ENCODE assay signal across 9 mouse cellular contexts in genomic region chr11:61484613-61485540, GRCm38 (mm10). TPM values are rescaled to one million over a fixed set of nuclear protein-coding genes. Genes with fewer than 3 reads are reported as not detected.
DNase-seq lines count a peak whose midpoint lies in the region; ATAC-seq lines count a peak whose summit lies in the region.
"Had no signal": no experiment of that assay in that cellular context is flagged by ENCODE, and none has a peak within 500 bp of the region (broad histone marks: within the 10 kb centered on the region; RNA-seq: fewer than 3 reads in every experiment).

TSS of gene Mfap4 (plus strand) at chr11:61485431.

- H3K27me3 ChIP-seq in hindbrain, embryonic 13.5 days, result no peaks in the 10 kb centered on the region
- no peaks in the 10 kb centered on the region for H3K27me3 ChIP-seq in limb, embryonic 12.5 days
- H3K27me3 ChIP-seq in neural tube, embryonic 14.5 days (ENCODE audit: control insufficient read depth, insufficient read depth, low read length), result no peaks in the 10 kb centered on the region

- ATAC-seq in hindbrain, embryonic 13.5 days (ENCODE audit: low FRiP score), result peak; percentile 78
- ATAC-seq in limb, embryonic 12.5 days (ENCODE audit: insufficient number of reproducible peaks, insufficient read depth, low FRiP score, low TSS enrichment, low read depth), result peak; percentile 95
- ATAC-seq in neural tube, embryonic 14.5 days (ENCODE audit: low read depth), result peak; percentile 70

- H3K4me2 ChIP-seq in hindbrain, embryonic 13.5 days, result peak within 1 kb of the TSS; percentile 44
- peak within 1 kb of the TSS; percentile 68 for H3K4me2 ChIP-seq in limb, embryonic 12.5 days
- peak within 1 kb of the TSS; percentile 29; the same call in 1 of the 2 replicates for H3K4me2 ChIP-seq in neural tube, embryonic 14.5 days (ENCODE audit: low read depth, low read length)

- H3K27ac ChIP-seq in hindbrain, embryonic 13.5 days, result peak within 1 kb of the TSS; percentile 94
- peak within 1 kb of the TSS; percentile 100 for H3K27ac ChIP-seq in limb, embryonic 12.5 days
- H3K27ac ChIP-seq in neural tube, embryonic 14.5 days (ENCODE audit: low read depth, low read length), result peak within 1 kb of the TSS; percentile 74

- DNase-seq in adrenal gland, postnatal 10 days, result no peak
- no peak for DNase-seq in adrenal gland, postnatal 25 days
- peak; percentile 68 for DNase-seq in cerebellum, adult 8-10 months
- peak; percentile 61 to 64 for DNase-seq in frontal cortex, postnatal 10 days (ENCODE audit: low spot score in 2 of 2)
- no peak for DNase-seq in thymus, postnatal 25 days

- H3K4me3 ChIP-seq in hindbrain, embryonic 13.5 days, result peak within 1 kb of the TSS; percentile 23
- peak within 1 kb of the TSS; percentile 43 for H3K4me3 ChIP-seq in limb, embryonic 12.5 days (replicated peaks)
- 0 out of 2 replicates have a peak within 1 kb of the TSS, but pooled peaks have one; percentile 2 for H3K4me3 ChIP-seq in neural tube, embryonic 14.5 days (ENCODE audit: low read depth, low read length)

- no peaks in the 10 kb centered on the region for H3K9me3 ChIP-seq in hindbrain, embryonic 13.5 days
- no peaks in the 10 kb centered on the region for H3K9me3 ChIP-seq in limb, embryonic 12.5 days
- H3K9me3 ChIP-seq in neural tube, embryonic 14.5 days (ENCODE audit: control insufficient read depth, low read length), result no peaks in the 10 kb centered on the region

- H3K36me3 ChIP-seq in hindbrain, embryonic 13.5 days, result peaks cover 26% of the 10 kb centered on the region
- peaks cover 35% of the 10 kb centered on the region for H3K36me3 ChIP-seq in limb, embryonic 12.5 days
- H3K36me3 ChIP-seq in neural tube, embryonic 14.5 days (ENCODE audit: control insufficient read depth, insufficient read depth, low read length), result peaks cover 15% of the 10 kb centered on the region

- peak within 1 kb of the TSS; percentile 59 for H3K9ac ChIP-seq in hindbrain, embryonic 13.5 days
- H3K9ac ChIP-seq in limb, embryonic 12.5 days (replicated peaks), result peak within 1 kb of the TSS; percentile 56
- peak within 1 kb of the TSS; percentile 30; the same call in 1 of the 2 replicates for H3K9ac ChIP-seq in neural tube, embryonic 14.5 days (replicated peaks; ENCODE audit: low read depth, low read length)

- WGBS in hindbrain, embryonic 13.5 days, result 4% methylated on average over 20 of the region's 20 CpGs
- 6% methylated on average over 20 of the region's 20 CpGs for WGBS in limb, embryonic 12.5 days
- 8% methylated on average over 19 of the region's 20 CpGs for WGBS in neural tube, embryonic 14.5 days

- H3K4me1 ChIP-seq in hindbrain, embryonic 13.5 days (replicated peaks), result peaks cover 66% of the 10 kb centered on the region
- H3K4me1 ChIP-seq in limb, embryonic 12.5 days (replicated peaks), result peaks cover 60% of the 10 kb centered on the region
- peaks cover 20% of the 10 kb centered on the region for H3K4me1 ChIP-seq in neural tube, embryonic 14.5 days (ENCODE audit: control insufficient read depth, insufficient read depth, low read length)

RNA-seq across cellular contexts. Expression of gene Mfap4, which starts in this region (rescaled TPM):
- 10 to 100 TPM; 61.8 to 75.9 TPM for total RNA-seq in adrenal gland, postnatal 10 days (2021)
- 3.5 and 4.2 TPM in 2 replicates for total RNA-seq in adrenal gland, postnatal 25 days (2021)
- polyA plus RNA-seq in hindbrain, embryonic 13.5 days (2015; fragmentation: Nextera tagmentation; extraction: Ambion mirVana), result 60.5 and 77.1 TPM in 2 replicates
- polyA plus RNA-seq in limb, embryonic 12.5 days (2016; fragmentation: Nextera tagmentation; extraction: Ambion mirVana), result 198 and 239 TPM in 2 replicates
- 6.1 and 52.7 TPM in 2 replicates for polyA plus RNA-seq in neural tube, embryonic 14.5 days (2014; fragmentation: Nextera tagmentation; extraction: Ambion mirVana)
- total RNA-seq: common myeloid progenitor, adult 5-6 weeks had no signal

Comparison
In these comparisons a context has a peak if more than half of its experiments do, and no peak if none do; other contexts are left out.
1. RNA of gene Mfap4 (total RNA-seq): 61.8 to 75.9 TPM in adrenal gland, postnatal 10 days; 3.5 to 4.2 TPM in adrenal gland, postnatal 25 days; every median in the first group is over 10 times any median in the second.
2. DNase-seq: peak in cerebellum, adult 8-10 months (single experiment) and frontal cortex, postnatal 10 days (2 of 2); none in adrenal gland, postnatal 10 days (single experiment), adrenal gland, postnatal 25 days (single experiment) and thymus, postnatal 25 days (single experiment).
3. Peak in every context shown above with its lines, with median percentiles within 50 percentile points of each other: ATAC-seq, H3K27ac ChIP-seq, H3K4me2 ChIP-seq, H3K4me3 ChIP-seq and H3K9ac ChIP-seq.